Mouse (Mus musculus) liver, embryonic 12.5 days (tissue): ENCODE measurements around the gene Cmpk2. TPM values are rescaled to one million over a fixed set of nuclear protein-coding genes. Genes with fewer than 3 reads are reported as not detected.
"Not testable (repeated sequence)": the region's sequence is repeated elsewhere in the genome, so short reads cannot be mapped to it uniquely, and the experiment has no call there.

Experiments
- ATAC-seq: fragments of 200-750 bp; cut with Nextera tagmentation; 2 replicates; pipeline ENCODE4 v1.8.0; 2017; ENCODE audit warnings: moderate number of reproducible peaks, mild to moderate bottlenecking, moderate library complexity
- H3K27ac ChIP-seq: fragments of 300-500 bp; sonication (generic); 2 replicates; pipeline ENCODE4 v1.5.1; 2016; ENCODE audit warnings: mild to moderate bottlenecking
- H3K27me3 ChIP-seq: fragments of 300-500 bp; sonication (generic); replicated peaks from 2 replicates; pipeline ENCODE4 v1.6.1; 2016; ENCODE audit warnings: mild to moderate bottlenecking, moderate library complexity
- H3K36me3 ChIP-seq: fragments of 300-500 bp; sonication (generic); 2 replicates; pipeline ENCODE4 v1.6.1; 2016; ENCODE audit warnings: mild to moderate bottlenecking, moderate library complexity
- H3K4me1 ChIP-seq: fragments of 300-500 bp; sonication (generic); 2 replicates; pipeline ENCODE4 v1.6.1; 2016
- H3K4me2 ChIP-seq: fragments of 300-500 bp; sonication (generic); 2 replicates; pipeline ENCODE4 v1.6.1; 2016; ENCODE audit warnings: mild to moderate bottlenecking, moderate library complexity
- H3K4me3 ChIP-seq: fragments of 300-500 bp; sonication (generic); 2 replicates; pipeline ENCODE4 v1.5.1; 2016; ENCODE audit warnings: mild to moderate bottlenecking, moderate library complexity
- H3K9ac ChIP-seq: fragments of 300-500 bp; sonication (generic); 2 replicates; pipeline ENCODE4 v1.6.1; 2016; ENCODE audit warnings: mild to moderate bottlenecking, moderate library complexity
- H3K9me3 ChIP-seq: fragments of 300-500 bp; sonication (generic); replicated peaks from 2 replicates; pipeline ENCODE4 v1.6.1; 2016; ENCODE audit warnings: mild to moderate bottlenecking, moderate library complexity
- WGBS: fragments of 180-500 bp; shearing (Covaris S2); methylation state at CpG from one replicate; pipeline ENCODE4 v1.1.7; 2016; ENCODE audit not compliant: insufficient replicate concordance; 5-methylcytosine and 5-hydroxymethylcytosine counted together
- polyA plus RNA-seq: library from polyadenylated mRNA; unstranded; fragments of >200 nt; fragmentation: Nextera tagmentation; extraction: Ambion mirVana; gene quantifications from 2 replicates; pipeline ENCODE4 v1.2.1, GENCODE M21; 2016

The Cmpk2 gene
- polyA plus RNA-seq: 9.2 and 10.0 TPM in 2 replicates

GRCm38 (mm10) chr12:26469098-26470041, at the start of gene Cmpk2:
TSS of gene Cmpk2 (plus strand) at chr12:26469204.
- Histone ChIP-seq H3K4me1 (peaks cover 61% of the 10 kb centered on the region), H3K9ac (peak within 1 kb of the TSS; percentile 77), H3K9me3 (no peaks in the 10 kb centered on the region), H3K4me3 (peak within 1 kb of the TSS; percentile 76), H3K27ac (peak within 1 kb of the TSS; percentile 78), H3K36me3 (peaks cover 3% of the 10 kb centered on the region; the same call in 1 of the 2 replicates), H3K4me2 (peak within 1 kb of the TSS; percentile 96), H3K27me3 (no peaks in the 10 kb centered on the region)
- peak; percentile 39 for ATAC-seq
- WGBS: under 1% methylated on average over 69 of the region's 69 CpGs

GRCm38 (mm10) chr12:26424841-26425240, 44.2 kb upstream of the Cmpk2 start:
- no peak for ATAC-seq
- Histone ChIP-seq H3K36me3 (no peaks in the 10 kb centered on the region), H3K27me3 (no peaks in the 10 kb centered on the region), H3K9me3 (no peaks in the 10 kb centered on the region), H3K9ac (no peak overlapping the region), H3K27ac (no peak overlapping the region), H3K4me3 (no peak overlapping the region), H3K4me1 (no peaks in the 10 kb centered on the region), H3K4me2 (no peak overlapping the region)
- 84% methylated on average over 2 of the region's 2 CpGs for WGBS

DNA sequence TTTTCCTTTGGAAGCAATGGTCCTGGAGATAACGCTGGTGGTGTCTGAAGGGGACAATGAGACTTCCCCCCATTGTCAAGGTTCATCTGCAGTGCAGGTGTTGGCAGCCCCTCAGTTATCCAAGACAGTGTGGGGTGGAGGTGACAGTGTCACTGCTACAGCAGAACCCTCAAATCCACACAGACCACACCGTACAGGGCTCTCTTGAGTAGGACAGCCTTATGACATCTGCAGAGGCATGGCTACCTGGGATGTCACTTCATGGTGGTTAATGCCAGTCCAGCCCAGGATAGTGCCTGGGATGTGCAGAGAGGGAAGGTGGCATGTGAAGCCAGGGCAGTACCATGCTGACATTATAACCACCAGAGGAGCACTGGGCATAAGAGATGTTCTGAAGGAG, 40.2 kb upstream of the Cmpk2 start:
- not testable (repeated sequence) for ATAC-seq, H3K9ac ChIP-seq
- WGBS: 49% methylated on average over 2 of the region's 2 CpGs

DNA sequence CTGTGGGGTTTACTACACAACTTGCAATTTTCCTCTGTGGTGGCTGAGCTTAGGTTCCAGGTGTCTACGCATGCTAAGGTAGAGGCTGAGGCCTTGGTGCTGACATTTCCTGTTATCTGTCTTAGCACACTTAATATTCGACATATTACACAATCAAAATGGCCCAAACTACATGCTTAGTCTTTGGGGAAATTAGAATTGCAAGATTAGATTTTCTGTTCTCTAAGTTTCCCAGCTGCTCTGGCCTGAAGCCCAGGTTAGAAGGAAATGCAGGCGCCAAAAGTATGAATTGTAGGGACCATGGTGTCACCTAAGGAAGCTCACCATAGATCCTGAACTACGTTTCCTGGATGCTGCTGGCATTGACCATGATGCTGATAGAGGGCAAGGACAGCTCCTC, 32.7 kb upstream of the Cmpk2 start:
- 61% methylated on average over 4 of the region's 4 CpGs for WGBS

More for the DNA sequence above, 40.2 kb upstream of the Cmpk2 start:
- not testable (repeated sequence) for H3K4me2 ChIP-seq, H3K9me3 ChIP-seq, H3K4me1 ChIP-seq, H3K4me3 ChIP-seq, H3K36me3 ChIP-seq, H3K27me3 ChIP-seq, H3K27ac ChIP-seq

GRCm38 (mm10) chr12:26437950-26438349, 31.1 kb upstream of the Cmpk2 start:
- Histone ChIP-seq H3K4me3 (no peak overlapping the region), H3K27me3 (no peaks in the 10 kb centered on the region)
- 57% methylated on average over 3 of the region's 3 CpGs for WGBS

More for the DNA sequence above, 32.7 kb upstream of the Cmpk2 start:
- Histone ChIP-seq H3K9me3 (no peaks in the 10 kb centered on the region), H3K27ac (no peak overlapping the region), H3K4me3 (no peak overlapping the region), H3K4me1 (no peaks in the 10 kb centered on the region), H3K27me3 (no peaks in the 10 kb centered on the region), H3K36me3 (no peaks in the 10 kb centered on the region), H3K4me2 (no peak overlapping the region), H3K9ac (no peak overlapping the region)
- ATAC-seq: no peak

DNA sequence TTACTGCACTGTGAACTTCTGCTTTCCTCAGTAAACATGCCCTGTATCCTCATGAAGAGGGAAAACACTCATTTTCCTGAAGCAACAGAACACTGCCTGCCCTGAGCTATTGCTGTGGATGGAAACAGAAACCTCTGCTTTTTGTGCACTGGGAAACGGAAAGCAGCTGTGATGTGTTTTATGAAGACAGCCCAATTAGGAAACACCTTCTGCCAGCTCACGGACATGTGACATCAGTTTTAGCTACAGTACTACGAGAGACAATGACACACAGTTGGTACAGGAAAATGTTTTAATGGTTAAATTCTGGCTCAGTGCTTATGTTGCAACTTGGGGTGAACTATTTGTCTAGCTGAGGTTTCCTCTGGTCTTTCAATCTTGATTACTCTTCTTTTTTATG, 29.6 kb upstream of the Cmpk2 start:
- Histone ChIP-seq H3K27ac (no peak overlapping the region), H3K9ac (no peak overlapping the region), H3K36me3 (no peaks in the 10 kb centered on the region), H3K27me3 (no peaks in the 10 kb centered on the region), H3K9me3 (no peaks in the 10 kb centered on the region), H3K4me3 (no peak overlapping the region), H3K4me1 (no peaks in the 10 kb centered on the region), H3K4me2 (no peak overlapping the region)
- WGBS: 62% methylated on average over 3 of the region's 3 CpGs
- no peak for ATAC-seq

More at GRCm38 (mm10) chr12:26437950-26438349, 31.1 kb upstream of the Cmpk2 start:
- Histone ChIP-seq H3K4me2 (no peak overlapping the region), H3K36me3 (no peaks in the 10 kb centered on the region), H3K27ac (no peak overlapping the region), H3K4me1 (no peaks in the 10 kb centered on the region), H3K9me3 (no peaks in the 10 kb centered on the region), H3K9ac (no peak overlapping the region)
- no peak for ATAC-seq

DNA sequence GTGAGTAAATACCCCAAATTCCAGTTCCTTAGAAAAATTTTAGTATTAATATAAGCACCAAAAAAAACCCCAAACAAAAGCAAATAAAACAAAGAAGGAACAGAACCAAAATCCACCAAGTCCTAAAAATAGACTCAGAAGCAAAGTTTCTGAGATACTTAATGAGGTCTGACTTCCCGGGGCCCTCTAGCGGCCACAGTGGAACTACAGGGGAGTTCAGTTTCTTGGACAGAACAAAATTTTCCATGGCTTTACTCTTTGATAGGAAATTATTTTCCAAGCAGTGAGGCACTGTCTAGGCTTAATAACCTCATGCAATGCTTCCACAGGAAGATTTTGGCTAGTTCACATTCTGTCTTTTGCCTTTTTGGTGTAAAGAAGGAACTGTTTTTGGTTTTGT, 24.9 kb upstream of the Cmpk2 start:
- no peak overlapping the region for H3K4me2 ChIP-seq
- no peaks in the 10 kb centered on the region for H3K9me3 ChIP-seq
- WGBS: 0% methylated on average over 2 of the region's 2 CpGs
- no peaks in the 10 kb centered on the region for H3K36me3 ChIP-seq
- ATAC-seq: no peak
- no peaks in the 10 kb centered on the region for H3K4me1 ChIP-seq
- H3K4me3 ChIP-seq: no peak overlapping the region
- H3K9ac ChIP-seq: no peak overlapping the region
- no peaks in the 10 kb centered on the region for H3K27me3 ChIP-seq
- H3K27ac ChIP-seq: no peak overlapping the region

DNA sequence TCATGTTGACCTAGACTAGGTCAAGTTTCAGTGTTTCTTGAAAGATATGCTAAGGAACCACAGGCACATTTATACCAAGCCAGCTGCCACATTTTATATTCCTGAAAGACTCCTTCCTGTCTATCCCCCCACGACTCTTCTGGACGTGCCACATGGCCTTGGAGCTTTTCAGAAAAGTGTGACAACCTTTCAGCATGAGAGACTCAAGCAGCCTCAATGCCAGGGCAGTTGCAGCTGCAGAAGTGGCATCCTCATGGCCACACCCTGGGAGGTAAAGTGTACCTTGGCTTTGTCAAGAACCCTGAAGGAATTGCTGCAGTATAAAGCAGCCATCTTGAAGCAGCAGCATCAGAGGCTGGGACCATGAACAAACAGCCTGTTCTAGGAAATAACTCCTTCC, 24.5 kb upstream of the Cmpk2 start:
- no peak for ATAC-seq
- no peak overlapping the region for H3K9ac ChIP-seq
- WGBS: 70% methylated on average over 2 of the region's 2 CpGs
- no peaks in the 10 kb centered on the region for H3K27me3 ChIP-seq
- H3K4me3 ChIP-seq: no peak overlapping the region
- no peaks in the 10 kb centered on the region for H3K4me1 ChIP-seq
- H3K9me3 ChIP-seq: no peaks in the 10 kb centered on the region
- H3K4me2 ChIP-seq: no peak overlapping the region
- H3K36me3 ChIP-seq: no peaks in the 10 kb centered on the region
- no peak overlapping the region for H3K27ac ChIP-seq

GRCm38 (mm10) chr12:26446377-26447045, 22.5 kb upstream of the Cmpk2 start:
- H3K4me3 ChIP-seq: no peak overlapping the region
- no peaks in the 10 kb centered on the region for H3K9me3 ChIP-seq
- no peak overlapping the region for H3K27ac ChIP-seq
- no peaks in the 10 kb centered on the region for H3K27me3 ChIP-seq
- H3K36me3 ChIP-seq: no peaks in the 10 kb centered on the region
- ATAC-seq: no peak
- peaks cover 5% of the 10 kb centered on the region for H3K4me1 ChIP-seq
- no peak overlapping the region for H3K9ac ChIP-seq
- 59% methylated on average over 4 of the region's 4 CpGs for WGBS
- no peak overlapping the region for H3K4me2 ChIP-seq

GRCm38 (mm10) chr12:26449483-26449882, 19.5 kb upstream of the Cmpk2 start:
- Histone ChIP-seq H3K36me3 (no peaks in the 10 kb centered on the region), H3K9me3 (no peaks in the 10 kb centered on the region), H3K27me3 (no peaks in the 10 kb centered on the region), H3K4me1 (peaks cover 18% of the 10 kb centered on the region), H3K9ac (no peak overlapping the region), H3K4me3 (no peak overlapping the region), H3K4me2 (no peak overlapping the region), H3K27ac (no peak overlapping the region)
- ATAC-seq: no peak
- 86% methylated on average over 2 of the region's 2 CpGs for WGBS

- Histone ChIP-seq H3K27me3 (no peaks in the 10 kb centered on the region), H3K9ac (no peak overlapping the region), H3K9me3 (no peaks in the 10 kb centered on the region), H3K4me2 (no peak overlapping the region), H3K4me1 (peaks cover 22% of the 10 kb centered on the region), H3K36me3 (no peaks in the 10 kb centered on the region), H3K27ac (no peak overlapping the region), H3K4me3 (no peak overlapping the region)
- ATAC-seq: 0 out of 2 replicates have a peak, but pooled peaks have one; percentile 30
- WGBS: 4% methylated on average over 1 of the region's 1 CpGs
These were observed 17.9 kb upstream of the Cmpk2 start for GRCm38 (mm10) chr12:26451150-26451549.

- H3K9ac ChIP-seq: no peak overlapping the region
- 7% methylated on average over 4 of the region's 4 CpGs for WGBS
These were observed 16.1 kb upstream of the Cmpk2 start for GRCm38 (mm10) chr12:26452951-26453350.

More at GRCm38 (mm10) chr12:26452951-26453350, 16.1 kb upstream of the Cmpk2 start:
- H3K27ac ChIP-seq: no peak overlapping the region
- H3K4me3 ChIP-seq: no peak overlapping the region
- no peaks in the 10 kb centered on the region for H3K36me3 ChIP-seq
- ATAC-seq: no peak
- H3K9me3 ChIP-seq: no peaks in the 10 kb centered on the region
- no peak overlapping the region for H3K4me2 ChIP-seq
- H3K27me3 ChIP-seq: no peaks in the 10 kb centered on the region
- peaks cover 26% of the 10 kb centered on the region for H3K4me1 ChIP-seq
